Mouse (Mus musculus) cortical plate, adult 2 months (tissue): ENCODE data around the gene Gm7137.
"Not testable (repeated sequence)": the region's sequence is repeated elsewhere in the genome, so short reads cannot be mapped to it uniquely, and the experiment has no call there.

Source experiments
- CTCF ChIP-seq: fragments of 200-500 bp; IDR thresholded peaks from 2 replicates; pipeline ENCODE4 v1.5.1; 2011; ENCODE audit warnings: mild to moderate bottlenecking, control low read depth, low read length; ENCODE audit not compliant: insufficient read depth; ENCODE audit errors: extremely low read depth
- POLR2A ChIP-seq: fragments of 200-500 bp; IDR thresholded peaks from 2 replicates; pipeline ENCODE4 v1.6.1; 2011; ENCODE audit warnings: mild to moderate bottlenecking, low read length, control low read depth; ENCODE audit not compliant: insufficient read depth; ENCODE audit errors: extremely low read depth

DNA sequence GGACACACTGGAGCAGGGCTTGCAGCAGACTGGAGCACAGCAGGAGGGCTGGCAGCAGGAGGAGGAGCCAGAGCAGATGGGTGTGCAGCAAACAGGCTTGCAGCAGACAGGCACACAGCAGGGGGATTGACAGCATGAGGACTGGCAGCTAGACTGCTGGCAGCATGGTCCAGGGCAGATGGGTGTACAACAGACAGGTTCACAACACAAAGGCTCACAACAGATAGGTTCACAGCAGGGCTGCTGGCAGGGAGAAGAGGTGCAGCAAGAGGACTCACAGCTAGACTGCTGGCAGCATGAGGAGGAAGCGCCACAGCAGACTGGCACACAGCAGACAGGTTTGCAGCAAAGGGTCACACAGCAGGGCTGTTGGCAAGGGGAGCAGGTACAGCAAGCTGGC, 37.3 kb downstream of the Gm7137 start:
- TF ChIP-seq CTCF, POLR2A: not testable (repeated sequence)
